Mouse (Mus musculus): ENCODE measurements around the gene Cenph. TPM values are rescaled to one million over a fixed set of nuclear protein-coding genes. Genes with fewer than 3 reads are reported as not detected.

The Cenph gene
- 0.19 and 0.23 TPM in 2 replicates for polyA plus RNA-seq (2012; rRNA removed)

DNA sequence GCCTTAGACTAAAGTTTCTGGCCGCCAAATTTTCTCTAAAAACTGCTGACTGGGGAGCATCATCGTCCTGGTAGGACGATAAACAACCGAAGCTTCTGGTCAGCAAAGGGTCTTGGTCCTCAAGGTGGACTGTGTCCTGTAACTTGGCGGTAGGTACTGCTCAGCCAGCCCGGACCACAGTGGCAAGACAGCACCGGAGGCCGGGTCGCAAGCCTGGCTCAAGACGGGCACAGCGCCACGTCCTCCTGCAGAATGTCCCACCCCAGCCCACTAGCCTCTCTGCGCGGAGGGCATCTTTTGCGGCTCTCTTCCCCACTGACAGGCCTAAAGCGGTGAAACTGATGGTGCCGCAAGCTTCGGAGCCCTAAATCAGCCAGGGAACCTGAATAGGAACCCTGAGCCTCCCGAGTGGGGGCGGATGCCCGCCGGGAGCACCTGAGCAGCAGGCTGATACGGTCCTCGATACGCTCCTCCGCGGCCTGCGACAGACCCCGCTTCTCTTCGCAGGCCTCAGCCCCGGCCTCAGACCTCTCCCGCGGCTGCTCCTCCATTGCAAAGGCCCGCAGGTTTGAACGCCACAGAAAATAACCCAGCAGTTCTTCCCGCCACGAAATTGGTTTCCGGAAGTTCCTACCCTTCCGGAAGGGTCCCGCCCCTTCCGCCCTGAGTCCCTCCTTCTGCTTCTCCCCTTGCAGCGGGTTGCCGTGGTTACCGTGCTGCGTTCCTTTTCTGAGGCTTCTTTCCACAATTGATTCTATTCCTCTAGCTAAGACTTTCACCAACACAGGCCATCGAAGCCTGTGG is at the start of gene Cenph:
Gene Cenph, minus strand, starts transcription at position 648 of the 804 bp plus-strand sequence.
- Histone ChIP-seq H3K4me3 (ENCODE audit: insufficient read depth, low read depth, low read length) (peak within 1 kb of the TSS; percentile 60), H3K27me3 (replicated peaks; ENCODE audit: control insufficient read depth, insufficient read depth, low read length) (no peaks in the 10 kb centered on the region), H3K36me3 (ENCODE audit: control insufficient read depth, insufficient read depth, low read length) (no peaks in the 10 kb centered on the region), H3K4me1 (ENCODE audit: control insufficient read depth, insufficient read depth, low read length) (peaks cover 3% of the 10 kb centered on the region; the same call in 1 of the 2 replicates), H3K27ac (ENCODE audit: insufficient read depth, low read depth, low read length) (no peak within 1 kb of the TSS)
- peak; percentile 90 for DNase-seq
- TF ChIP-seq CTCF (conservative IDR thresholded peaks at IDR 0.05; ENCODE audit: insufficient read depth, insufficient read length, low read depth, low read length) = no peak
- WGBS = under 1% methylated on average over 46 of the region's 46 CpGs

- no peak for DNase-seq
- Histone ChIP-seq H3K4me1 (ENCODE audit: control insufficient read depth, insufficient read depth, low read length) (peaks cover 11% of the 10 kb centered on the region; the same call in 1 of the 2 replicates), H3K36me3 (ENCODE audit: control insufficient read depth, insufficient read depth, low read length) (peaks cover 4% of the 10 kb centered on the region), H3K27me3 (replicated peaks; ENCODE audit: control insufficient read depth, insufficient read depth, low read length) (no peaks in the 10 kb centered on the region), H3K27ac (ENCODE audit: insufficient read depth, low read depth, low read length) (no peak overlapping the region), H3K4me3 (ENCODE audit: insufficient read depth, low read depth, low read length) (no peak overlapping the region)
- WGBS = 90% methylated on average over 3 of the region's 3 CpGs
- no peak for TF ChIP-seq CTCF (conservative IDR thresholded peaks at IDR 0.05; ENCODE audit: insufficient read depth, insufficient read length, low read depth, low read length)
- TF ChIP-seq POLR2A (IDR thresholded peaks at IDR 0.05; ENCODE audit: low read depth, low read length) = no peak
Measured at GRCm38 (mm10) chr13:100824916-100825315, 49.2 kb upstream of the Cenph start.

DNA sequence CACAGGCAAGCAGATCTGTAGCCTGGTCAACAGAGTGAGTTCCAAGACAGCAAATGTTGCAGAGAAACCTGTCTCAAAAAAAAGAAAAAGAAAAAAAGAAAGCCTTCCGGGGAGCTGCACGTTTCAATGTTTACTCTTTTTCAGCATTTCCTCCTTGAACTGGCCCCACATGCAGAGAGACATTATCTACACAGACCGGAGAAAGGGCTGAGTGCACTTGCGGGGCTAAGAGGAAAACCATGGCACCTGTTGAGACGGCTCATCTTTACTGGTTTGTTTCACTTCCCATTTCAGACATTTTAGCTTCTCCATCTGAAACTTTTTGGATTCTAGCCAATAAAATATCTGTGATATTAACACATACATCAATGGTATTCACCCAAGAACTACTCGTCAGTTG is 48.6 kb upstream of the Cenph start:
- Histone ChIP-seq H3K27ac (ENCODE audit: insufficient read depth, low read depth, low read length) (no peak overlapping the region), H3K4me3 (ENCODE audit: insufficient read depth, low read depth, low read length) (no peak overlapping the region), H3K36me3 (ENCODE audit: control insufficient read depth, insufficient read depth, low read length) (peaks cover 4% of the 10 kb centered on the region), H3K4me1 (ENCODE audit: control insufficient read depth, insufficient read depth, low read length) (peaks cover 9% of the 10 kb centered on the region; the same call in 1 of the 2 replicates), H3K27me3 (replicated peaks; ENCODE audit: control insufficient read depth, insufficient read depth, low read length) (no peaks in the 10 kb centered on the region)
- no peak for DNase-seq
- TF ChIP-seq CTCF (conservative IDR thresholded peaks at IDR 0.05; ENCODE audit: insufficient read depth, insufficient read length, low read depth, low read length) (no peak), POLR2A (IDR thresholded peaks at IDR 0.05; ENCODE audit: low read depth, low read length) (no peak)
- 77% methylated on average over 6 of the region's 6 CpGs for WGBS

DNA sequence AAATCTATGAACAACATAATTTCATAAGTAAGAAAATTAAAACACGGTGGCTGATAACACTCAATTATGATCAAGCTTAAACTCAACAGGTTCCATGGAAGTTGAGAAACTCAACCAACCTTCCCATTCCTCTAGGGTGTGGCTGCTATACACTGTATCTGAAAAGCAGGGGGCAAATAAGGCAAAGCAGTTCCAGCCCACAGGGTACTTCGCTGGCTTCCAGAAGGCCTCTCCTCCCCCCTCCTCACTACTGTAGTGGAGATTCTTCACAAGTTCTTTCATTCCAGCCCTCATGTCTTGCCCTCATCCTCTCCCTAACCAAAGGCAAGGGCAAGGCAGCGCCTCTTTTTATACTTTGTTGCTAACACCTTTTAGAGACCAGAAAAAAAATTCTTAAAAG is 48.2 kb upstream of the Cenph start:
- no peak for TF ChIP-seq CTCF (conservative IDR thresholded peaks at IDR 0.05; ENCODE audit: insufficient read depth, insufficient read length, low read depth, low read length)
- no peak for TF ChIP-seq POLR2A (IDR thresholded peaks at IDR 0.05; ENCODE audit: low read depth, low read length)
- Histone ChIP-seq H3K4me3 (ENCODE audit: insufficient read depth, low read depth, low read length) (no peak overlapping the region), H3K27ac (ENCODE audit: insufficient read depth, low read depth, low read length) (no peak overlapping the region), H3K27me3 (replicated peaks; ENCODE audit: control insufficient read depth, insufficient read depth, low read length) (no peaks in the 10 kb centered on the region), H3K36me3 (ENCODE audit: control insufficient read depth, insufficient read depth, low read length) (peaks cover 4% of the 10 kb centered on the region), H3K4me1 (ENCODE audit: control insufficient read depth, insufficient read depth, low read length) (peaks cover 9% of the 10 kb centered on the region; the same call in 1 of the 2 replicates)
- no peak for DNase-seq
- WGBS = 93% methylated on average over 3 of the region's 3 CpGs

GRCm38 (mm10) chr13:100814451-100814850 is 38.8 kb upstream of the Cenph start:
- Histone ChIP-seq H3K4me3 (ENCODE audit: insufficient read depth, low read depth, low read length) (no peak overlapping the region), H3K27ac (ENCODE audit: insufficient read depth, low read depth, low read length) (no peak overlapping the region), H3K36me3 (ENCODE audit: control insufficient read depth, insufficient read depth, low read length) (peaks cover 9% of the 10 kb centered on the region), H3K27me3 (replicated peaks; ENCODE audit: control insufficient read depth, insufficient read depth, low read length) (no peaks in the 10 kb centered on the region), H3K4me1 (ENCODE audit: control insufficient read depth, insufficient read depth, low read length) (no peaks in the 10 kb centered on the region)
- TF ChIP-seq CTCF (conservative IDR thresholded peaks at IDR 0.05; ENCODE audit: insufficient read depth, insufficient read length, low read depth, low read length) = no peak
- TF ChIP-seq POLR2A (IDR thresholded peaks at IDR 0.05; ENCODE audit: low read depth, low read length) = no peak
- 88% methylated on average over 6 of the region's 6 CpGs for WGBS
- no peak for DNase-seq

DNA sequence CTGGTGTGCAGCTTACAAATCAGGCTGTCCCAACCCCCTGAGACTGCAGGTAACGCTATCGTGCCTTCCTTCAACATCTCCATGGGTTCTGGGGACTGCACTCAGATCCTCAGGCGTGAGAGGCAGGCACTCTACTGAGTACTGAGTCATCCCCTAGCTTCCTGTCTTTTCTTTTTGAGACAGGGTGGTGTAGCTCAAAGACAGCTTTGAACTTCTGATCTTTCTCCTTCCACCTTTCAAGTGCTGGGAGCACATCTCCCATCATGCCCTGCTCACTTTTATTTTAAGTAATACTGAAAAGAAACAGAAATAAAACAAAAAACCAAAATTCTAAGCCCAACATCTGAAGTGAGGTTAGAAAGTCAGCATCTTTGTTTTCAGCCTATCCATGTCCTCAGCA is 30.1 kb upstream of the Cenph start:
- no peaks in the 10 kb centered on the region for H3K4me1 ChIP-seq (ENCODE audit: control insufficient read depth, insufficient read depth, low read length)
- no peak overlapping the region for H3K27ac ChIP-seq (ENCODE audit: insufficient read depth, low read depth, low read length)
- no peak overlapping the region for H3K4me3 ChIP-seq (ENCODE audit: insufficient read depth, low read depth, low read length)
- TF ChIP-seq CTCF (conservative IDR thresholded peaks at IDR 0.05; ENCODE audit: insufficient read depth, insufficient read length, low read depth, low read length) (no peak), POLR2A (IDR thresholded peaks at IDR 0.05; ENCODE audit: low read depth, low read length) (no peak)
- no peak for DNase-seq
- 96% methylated on average over 3 of the region's 3 CpGs for WGBS
- peaks cover 23% of the 10 kb centered on the region for H3K36me3 ChIP-seq (ENCODE audit: control insufficient read depth, insufficient read depth, low read length)
- no peaks in the 10 kb centered on the region for H3K27me3 ChIP-seq (replicated peaks; ENCODE audit: control insufficient read depth, insufficient read depth, low read length)

DNA sequence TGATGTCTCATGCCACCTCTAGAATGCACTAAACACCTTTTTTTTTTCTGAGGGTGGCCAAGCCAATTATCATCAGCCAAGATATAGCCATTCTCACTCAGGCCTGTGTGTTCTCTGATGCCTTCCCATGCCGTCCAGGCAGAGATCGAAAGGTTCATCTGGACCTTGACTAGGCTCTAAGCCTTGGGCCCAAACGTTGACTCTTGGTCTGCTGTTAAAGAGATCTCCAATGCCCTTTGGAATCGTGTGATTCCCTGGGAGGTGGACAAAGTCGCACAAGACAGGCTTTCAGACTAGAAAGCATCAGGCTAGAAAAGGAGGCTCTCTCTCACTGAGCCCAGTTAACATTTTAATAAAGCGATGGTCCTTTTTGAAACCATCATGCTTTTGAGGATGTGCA is 21.5 kb upstream of the Cenph start:
- Histone ChIP-seq H3K36me3 (ENCODE audit: control insufficient read depth, insufficient read depth, low read length) (peaks cover 1% of the 10 kb centered on the region), H3K4me1 (ENCODE audit: control insufficient read depth, insufficient read depth, low read length) (no peaks in the 10 kb centered on the region; the same call in 1 of the 2 replicates), H3K27me3 (replicated peaks; ENCODE audit: control insufficient read depth, insufficient read depth, low read length) (no peaks in the 10 kb centered on the region), H3K27ac (ENCODE audit: insufficient read depth, low read depth, low read length) (no peak overlapping the region), H3K4me3 (ENCODE audit: insufficient read depth, low read depth, low read length) (no peak overlapping the region)
- TF ChIP-seq CTCF (conservative IDR thresholded peaks at IDR 0.05; ENCODE audit: insufficient read depth, insufficient read length, low read depth, low read length) (no peak), POLR2A (IDR thresholded peaks at IDR 0.05; ENCODE audit: low read depth, low read length) (no peak)
- 67% methylated on average over 6 of the region's 6 CpGs for WGBS
- peak; percentile 55 for DNase-seq
